Mouse (Mus musculus): ENCODE results near the gene Rfx8.

DNA sequence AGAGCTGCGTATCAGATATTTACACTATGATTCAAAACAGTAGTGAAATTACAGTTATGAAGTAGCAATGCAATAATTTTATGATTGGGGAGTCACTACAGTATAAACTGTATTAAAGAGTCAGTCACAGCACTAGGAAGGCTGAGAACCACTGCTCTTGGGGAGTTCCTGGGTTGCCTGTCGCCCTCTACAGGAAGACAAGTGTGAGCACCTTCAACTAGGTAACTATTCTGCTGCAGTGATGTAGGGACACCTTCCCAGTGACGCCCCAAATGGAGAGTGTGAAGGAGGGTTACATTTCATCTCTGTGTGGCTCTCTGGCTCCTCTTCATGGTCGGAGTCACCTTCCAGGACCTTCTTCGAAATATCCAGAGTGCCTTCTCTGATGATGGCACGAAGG lies 40.3 kb downstream of the Rfx8 start:
- TF ChIP-seq MAX (IDR thresholded peaks at IDR 0.05; ENCODE audit: low read depth) (no peak), POLR2A (IDR thresholded peaks at IDR 0.05; ENCODE audit: insufficient read length, low read depth) (no peak), POLR2AphosphoS2 (IDR thresholded peaks at IDR 0.05; ENCODE audit: insufficient read length, low read depth) (no peak), MYOG (IDR thresholded peaks at IDR 0.05; ENCODE audit: control insufficient read depth in 1 of 3, insufficient read depth in 1 of 3, insufficient read length in 2 of 3, low read depth in 2 of 3) (no peak), USF1 (IDR thresholded peaks at IDR 0.05; ENCODE audit: low read depth) (no peak), E2F4 (IDR thresholded peaks at IDR 0.05; ENCODE audit: insufficient read depth) (no peak), CEBPB (IDR thresholded peaks at IDR 0.05; ENCODE audit: insufficient read depth, poor library complexity, severe bottlenecking) (no peak), MYOD1 (IDR thresholded peaks at IDR 0.05; ENCODE audit: control insufficient read depth in 1 of 3, insufficient read length in 2 of 3, low read depth in 2 of 3) (no peak), TCF12 (IDR thresholded peaks at IDR 0.05; ENCODE audit: insufficient read depth, poor library complexity, severe bottlenecking) (no peak)
